Mouse (Mus musculus): ENCODE measurements around the gene Hpse. TPM values are rescaled to one million over a fixed set of nuclear protein-coding genes. Genes with fewer than 3 reads are reported as not detected.

Gene Hpse
- total RNA-seq, 2 experiments from 2014 or later, result 0.69 to 0.70 TPM

DNA sequence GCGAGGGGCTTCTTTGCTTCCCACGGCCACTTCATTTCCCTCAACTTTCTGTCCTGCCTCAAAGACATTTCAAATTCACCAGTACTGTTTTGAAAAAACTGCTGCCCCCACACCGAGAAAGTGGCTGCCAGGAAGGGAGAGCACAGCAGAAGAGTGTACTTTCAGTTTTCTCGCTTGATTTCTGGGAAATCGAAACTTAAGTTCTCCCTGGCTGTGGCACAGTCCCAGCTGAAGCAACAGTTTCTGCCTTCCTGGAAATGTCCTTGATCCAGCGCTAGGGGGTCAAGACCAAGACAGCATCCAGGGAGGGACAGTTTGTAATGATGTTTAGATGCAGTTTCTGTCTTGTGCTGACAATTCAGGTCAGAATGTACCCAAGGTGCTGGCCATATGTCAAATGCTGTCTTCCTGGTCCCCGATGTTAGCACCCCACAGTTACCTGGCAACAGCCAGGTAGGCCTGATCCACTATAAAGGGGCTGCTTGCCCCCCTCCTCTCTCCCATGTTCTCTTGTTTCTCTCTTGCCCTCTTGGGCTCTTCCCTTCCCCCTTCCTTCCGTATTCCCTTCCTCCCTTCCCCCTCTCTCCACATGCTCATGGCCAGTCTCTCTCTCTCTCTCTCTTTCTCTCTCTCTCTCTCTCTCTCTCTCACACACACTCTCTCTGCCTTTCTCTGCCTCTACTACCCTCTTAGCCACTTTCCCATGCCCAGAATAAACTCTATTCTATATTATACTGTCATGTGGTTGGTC, 82.5 kb downstream of the Hpse start:
- DNase-seq, result peak; percentile 23

DNA sequence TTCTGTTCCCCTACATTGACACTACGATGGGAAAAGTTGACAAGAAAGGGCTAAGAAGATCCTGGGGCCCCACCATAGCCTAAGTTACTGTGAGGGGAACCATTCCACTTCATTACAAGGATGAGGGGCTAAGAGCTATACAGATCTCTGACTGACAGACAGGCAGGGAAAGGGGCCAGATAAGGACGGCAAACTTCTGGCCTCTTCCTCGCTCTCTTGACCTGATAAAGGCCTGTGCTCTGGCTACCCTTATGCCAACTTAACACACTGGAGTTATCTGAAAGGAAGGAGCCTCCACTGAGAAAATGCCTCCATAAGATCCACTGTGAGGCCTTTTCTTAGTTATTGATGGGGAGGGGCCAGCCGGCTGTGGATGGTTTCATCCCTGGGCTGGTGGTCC, 83.6 kb downstream of the Hpse start:
- DNase-seq, result no peak

- no peak for DNase-seq
These were observed 84.5 kb downstream of the Hpse start for GRCm38 (mm10) chr5:100634885-100635478.

DNA sequence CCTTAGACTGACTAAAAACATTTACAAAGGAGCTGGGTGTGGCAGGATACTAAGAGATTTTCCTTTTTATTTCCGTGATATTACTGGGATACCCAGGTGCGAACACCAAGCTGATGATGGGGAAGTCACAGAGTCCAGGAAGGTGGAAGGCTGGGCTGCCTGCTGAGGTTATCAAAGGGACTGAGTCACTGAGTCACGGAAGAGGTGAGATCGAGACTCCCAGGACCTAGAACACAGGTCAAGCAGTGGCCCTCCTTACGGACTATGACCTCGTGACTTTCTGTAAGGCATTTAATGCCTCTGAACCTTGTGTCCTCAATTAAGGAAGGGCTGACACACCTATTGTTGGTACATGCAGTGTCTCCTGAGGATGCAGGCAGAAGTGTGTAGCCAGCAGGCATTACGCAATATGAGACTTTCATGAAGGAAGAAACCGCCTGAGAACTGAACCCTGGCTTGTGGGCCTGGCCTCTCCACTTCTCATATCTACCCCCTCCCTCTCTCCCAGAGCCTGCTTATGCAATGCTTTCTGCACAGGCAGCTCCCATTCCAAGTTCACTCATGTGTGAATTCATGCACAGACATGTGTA, 86.9 kb downstream of the Hpse start:
- DNase-seq, result no peak

Other genes with a start within 250 kb of the Hpse start
- gene Lin54, start 219.1 kb downstream of the Hpse start, total RNA-seq (2021), result 10 to 100 TPM; 20.7 to 20.9 TPM
- gene Cops4, start 201.4 kb downstream of the Hpse start, total RNA-seq (2021), result 10 to 100 TPM; 91.8 to 92.3 TPM
- 1 to 10 TPM; 2.8 to 3.0 TPM for gene Plac8, start 147.5 kb downstream of the Hpse start, total RNA-seq (2021)
- gene Coq2, start 44.6 kb downstream of the Hpse start, total RNA-seq (2021), result 10 to 100 TPM; 62.4 to 63.6 TPM
- gene Helq, start 78.9 kb upstream of the Hpse start, total RNA-seq (2021), result 1 to 10 TPM; 6.8 to 8.1 TPM
- 10 to 100 TPM; 83.1 to 91.2 TPM for gene Mrps18c, start 78.9 kb upstream of the Hpse start, total RNA-seq (2021)
- 10 to 100 TPM; 17.5 to 22.1 TPM for gene Abraxas1, start 101.2 kb upstream of the Hpse start, total RNA-seq (2021)
- gene Gpat3, start 126.0 kb upstream of the Hpse start, total RNA-seq (2021), result 10 to 100 TPM; 36.5 to 37.9 TPM

Measured in heart, postnatal 4 days (tissue).